Mouse (Mus musculus) liver, embryonic 14.5 days (tissue): ENCODE measurements around the gene Csmd2. TPM values are rescaled to one million over a fixed set of nuclear protein-coding genes. Genes with fewer than 3 reads are reported as not detected.

Experiments used
- ATAC-seq: fragments of 200-750 bp; cut with Nextera tagmentation; 2 replicates; pipeline ENCODE4 v1.8.0; 2017; ENCODE audit warnings: moderate number of reproducible peaks, mild to moderate bottlenecking, moderate library complexity; ENCODE audit not compliant: insufficient read depth
- DNase-seq, 3 experiments: peaks; one replicate each; pipeline ENCODE4 v3.0.0-alpha.2; 2012 to 2013; ENCODE audit warnings: low read depth in 3 of 3, low spot score in 3 of 3
- H3K27ac ChIP-seq: fragments of 300-500 bp; sonication (generic); 2 replicates; pipeline ENCODE4 v1.5.1; 2014; ENCODE audit warnings: moderate library complexity, mild to moderate bottlenecking, control low read depth, inconsistent platforms
- H3K27me3 ChIP-seq: fragments of 300-500 bp; sonication (generic); 2 replicates; pipeline ENCODE4 v1.6.1; 2014; ENCODE audit warnings: mild to moderate bottlenecking, low read length, moderate library complexity; ENCODE audit not compliant: control insufficient read depth, insufficient read depth
- H3K36me3 ChIP-seq: fragments of 300-500 bp; sonication (generic); replicated peaks from 2 replicates; pipeline ENCODE4 v1.6.1; 2014; ENCODE audit warnings: low read depth; ENCODE audit not compliant: control insufficient read depth, insufficient read depth
- H3K4me1 ChIP-seq, 2 experiments: fragments of 200-500 bp in 1 of 2; fragments of 300-500 bp in 1 of 2; sonication (generic) in 1 of 2; replicated peaks; 2 replicates each; pipeline ENCODE4 v1.6.1; 2012 to 2014; ENCODE audit warnings: antibody characterized with exemption in 1 of 2, inconsistent platforms in 1 of 2, low read length in 1 of 2; ENCODE audit not compliant: control insufficient read depth in 2 of 2, insufficient read depth in 2 of 2
- H3K4me2 ChIP-seq: fragments of 300-500 bp; sonication (generic); 2 replicates; pipeline ENCODE4 v1.6.1; 2014; ENCODE audit warnings: low read depth, mild to moderate bottlenecking, control low read depth, moderate library complexity
- H3K4me3 ChIP-seq, 2 experiments: fragments of 200-500 bp in 1 of 2; fragments of 300-500 bp in 1 of 2; sonication (generic) in 1 of 2; 2 replicates each; pipeline ENCODE4 v1.5.1; 2012 to 2014; ENCODE audit warnings: low read depth in 2 of 2, low read length in 2 of 2, mild to moderate bottlenecking in 2 of 2, control low read depth in 1 of 2, inconsistent platforms in 1 of 2, moderate library complexity in 1 of 2; ENCODE audit not compliant: insufficient read depth in 1 of 2
- H3K9ac ChIP-seq: fragments of 300-500 bp; sonication (generic); replicated peaks from 2 replicates; pipeline ENCODE4 v1.6.1; 2014; ENCODE audit warnings: mild to moderate bottlenecking, control low read depth, moderate library complexity
- H3K9me3 ChIP-seq: fragments of 300-500 bp; sonication (generic); 2 replicates; pipeline ENCODE4 v1.6.1; 2016; ENCODE audit warnings: low read length, mixed read lengths; ENCODE audit not compliant: control insufficient read depth
- CTCF ChIP-seq: IDR thresholded peaks from 2 replicates; pipeline ENCODE4 v1.5.1; 2016; ENCODE audit warnings: antibody characterized with exemption, low read depth, control low read depth
- EP300 ChIP-seq: IDR thresholded peaks from 2 replicates; pipeline ENCODE4 v1.6.1; 2016; ENCODE audit warnings: antibody characterized with exemption, low read depth
- WGBS: fragments of 180-500 bp; shearing (Covaris S2); extraction: QIAGEN DNeasy Blood & Tissue Kit; methylation state at CpG from one replicate; pipeline ENCODE4 v1.1.7; 2014; ENCODE audit not compliant: insufficient replicate concordance; 5-methylcytosine and 5-hydroxymethylcytosine counted together
- polyA plus RNA-seq, 2 experiments: library from polyadenylated mRNA; depleted of rRNA in 1 of 2; stranded (reverse) in 1 of 2; unstranded in 1 of 2; fragments of >200 nt; fragmentation: Nextera tagmentation in 1 of 2; extraction: Ambion mirVana in 1 of 2; gene quantifications; 2 replicates each; pipeline versions ENCODE4 v1.2.1 to v1.2.3; 2012 to 2014

Gene Csmd2
- polyA plus RNA-seq (2012; rRNA removed) (0.01 and 0.08 TPM in 2 replicates), polyA plus RNA-seq (2014; fragmentation: Nextera tagmentation; extraction: Ambion mirVana) (not detected in 2 replicates)

- H3K9ac ChIP-seq, result no peak within 1 kb of the TSS
- DNase-seq (no peak), ATAC-seq (no peak)
- H3K4me1 ChIP-seq, result no peaks in the 10 kb centered on the region
- no peaks in the 10 kb centered on the region for H3K36me3 ChIP-seq
- peaks cover 36% of the 10 kb centered on the region for H3K27me3 ChIP-seq
- H3K9me3 ChIP-seq, result no peaks in the 10 kb centered on the region
- no peak within 1 kb of the TSS for H3K4me3 ChIP-seq
- no peak within 1 kb of the TSS for H3K4me2 ChIP-seq
- WGBS, result 2% methylated on average over 58 of the region's 65 CpGs
- no peak within 1 kb of the TSS for H3K27ac ChIP-seq
- TF ChIP-seq EP300 (no peak), CTCF (no peak)
Measured at GRCm38 (mm10) chr4:127987784-127988455, at the start of gene Csmd2. TSS of gene Csmd2 (plus strand) at chr4:127987857.

- ATAC-seq, result no peak
- Histone ChIP-seq H3K9ac (no peak overlapping the region), H3K4me3 (no peak overlapping the region), H3K9me3 (no peaks in the 10 kb centered on the region), H3K4me2 (no peak overlapping the region), H3K27ac (no peak overlapping the region), H3K27me3 (no peaks in the 10 kb centered on the region), H3K4me1 (no peaks in the 10 kb centered on the region), H3K36me3 (no peaks in the 10 kb centered on the region)
- TF ChIP-seq EP300 (no peak), CTCF (no peak)
- WGBS, result 54% methylated on average over 2 of the region's 2 CpGs
- DNase-seq, result no peak
Measured at GRCm38 (mm10) chr4:127947696-127948095, 40.0 kb upstream of the Csmd2 start.

DNA sequence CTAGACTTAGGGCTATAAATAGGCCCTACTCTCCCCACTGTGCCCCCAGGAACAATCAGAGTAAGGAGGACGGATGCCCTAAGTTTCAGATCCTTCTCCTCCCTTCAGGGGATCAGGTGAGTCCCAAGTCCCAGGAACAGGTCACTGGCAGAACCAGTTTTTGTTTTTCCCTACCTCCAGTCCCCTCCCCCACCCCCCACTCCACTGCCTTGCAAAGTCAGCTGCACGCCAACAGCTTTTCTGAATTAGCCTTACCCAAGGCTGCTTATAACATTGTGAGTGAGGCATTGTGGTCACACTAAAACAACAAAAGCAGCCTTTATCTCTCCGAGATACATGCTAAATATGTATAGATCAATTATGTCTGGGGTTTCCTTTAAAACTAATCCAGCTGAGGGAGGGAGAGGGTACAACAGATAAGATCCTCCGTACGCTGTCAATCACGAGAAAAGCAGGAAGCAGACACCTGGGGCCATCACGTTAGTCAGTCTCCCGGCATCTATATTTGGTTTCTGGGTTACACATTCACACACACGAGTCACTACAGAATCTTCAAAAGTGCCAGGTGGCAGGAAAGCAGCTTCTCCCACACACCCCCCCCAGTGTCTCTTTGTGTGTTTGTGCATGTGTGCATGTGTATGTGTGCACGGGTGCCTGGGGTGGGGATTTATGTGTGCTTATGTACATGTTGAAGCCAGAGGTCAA, 34.5 kb upstream of the Csmd2 start:
- 34% methylated on average over 10 of the region's 10 CpGs for WGBS
- Histone ChIP-seq H3K4me3 (no peak overlapping the region), H3K9me3 (no peaks in the 10 kb centered on the region), H3K4me1 (no peaks in the 10 kb centered on the region), H3K27ac (no peak overlapping the region), H3K36me3 (no peaks in the 10 kb centered on the region), H3K9ac (no peak overlapping the region), H3K4me2 (no peak overlapping the region), H3K27me3 (no peaks in the 10 kb centered on the region)
- DNase-seq, result no peak
- ATAC-seq, result no peak
- no peak for TF ChIP-seq CTCF
- TF ChIP-seq EP300, result no peak

DNA sequence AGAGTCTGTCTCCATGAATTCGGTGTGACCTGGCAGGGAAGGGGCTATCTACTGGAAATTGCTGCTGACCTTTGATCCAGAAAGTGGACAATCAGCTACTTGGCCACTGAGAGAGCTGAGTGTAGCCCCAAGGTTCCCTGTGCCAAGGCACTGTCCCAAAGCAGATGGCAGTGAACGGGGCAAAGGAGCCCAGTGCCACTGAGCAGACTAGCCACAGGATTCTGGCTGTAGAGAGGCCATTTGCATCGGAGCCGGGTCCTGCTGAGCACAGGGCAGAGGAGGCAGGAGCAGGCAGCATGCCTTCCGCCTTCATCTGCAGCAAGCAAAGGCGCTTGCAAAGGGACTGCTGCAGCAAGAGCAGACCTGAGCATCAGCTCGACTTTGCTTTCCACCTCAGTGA, 18.6 kb upstream of the Csmd2 start:
- Histone ChIP-seq H3K4me3 (no peak overlapping the region), H3K27me3 (peaks cover 2% of the 10 kb centered on the region; the same call in 1 of the 2 replicates), H3K4me2 (no peak overlapping the region), H3K36me3 (no peaks in the 10 kb centered on the region), H3K9me3 (no peaks in the 10 kb centered on the region), H3K4me1 (no peaks in the 10 kb centered on the region), H3K27ac (no peak overlapping the region), H3K9ac (no peak overlapping the region)
- WGBS, result 5% methylated on average over 7 of the region's 7 CpGs
- ATAC-seq, result no peak
- no peak for TF ChIP-seq EP300
- no peak for TF ChIP-seq CTCF
- DNase-seq, result no peak

- H3K4me3 ChIP-seq, result no peak overlapping the region
- DNase-seq, result no peak
- 7% methylated on average over 7 of the region's 7 CpGs for WGBS
- H3K36me3 ChIP-seq, result no peaks in the 10 kb centered on the region
- no peak overlapping the region for H3K4me2 ChIP-seq
- no peak overlapping the region for H3K27ac ChIP-seq
- H3K9ac ChIP-seq, result no peak overlapping the region
- peaks cover 2% of the 10 kb centered on the region; the same call in 1 of the 2 replicates for H3K27me3 ChIP-seq
- H3K9me3 ChIP-seq, result no peaks in the 10 kb centered on the region
- H3K4me1 ChIP-seq, result no peaks in the 10 kb centered on the region
- TF ChIP-seq CTCF (no peak), EP300 (no peak)
- no peak for ATAC-seq
Measured at GRCm38 (mm10) chr4:127970018-127970421, 17.6 kb upstream of the Csmd2 start.
